Mouse (Mus musculus) right cerebral cortex, postnatal 25 days (tissue): ENCODE results near the gene Lamb1.

Experiments used
- DNase-seq: peaks from one replicate; pipeline ENCODE4 v3.0.0; 2022

Gene Lamb1

GRCm38 (mm10) chr12:31293361-31294142 lies 28.5 kb downstream of the Lamb1 start:
- DNase-seq: no peak

GRCm38 (mm10) chr12:31294526-31294925 lies 29.5 kb downstream of the Lamb1 start:
- no peak for DNase-seq

- no peak for DNase-seq
Measured at GRCm38 (mm10) chr12:31294996-31295395, 30.0 kb downstream of the Lamb1 start.

- no peak for DNase-seq
Measured at GRCm38 (mm10) chr12:31295505-31295904, 30.5 kb downstream of the Lamb1 start.

- DNase-seq: no peak
Measured at GRCm38 (mm10) chr12:31296097-31296496, 31.1 kb downstream of the Lamb1 start.

GRCm38 (mm10) chr12:31298122-31298521 lies 33.1 kb downstream of the Lamb1 start:
- no peak for DNase-seq

GRCm38 (mm10) chr12:31298530-31298929 lies 33.5 kb downstream of the Lamb1 start:
- DNase-seq: no peak

- DNase-seq: no peak
Measured at GRCm38 (mm10) chr12:31299126-31299525, 34.1 kb downstream of the Lamb1 start.

GRCm38 (mm10) chr12:31299676-31300197 lies 34.7 kb downstream of the Lamb1 start:
- DNase-seq: no peak

GRCm38 (mm10) chr12:31300276-31300675 lies 35.2 kb downstream of the Lamb1 start:
- no peak for DNase-seq

- no peak for DNase-seq
Measured at GRCm38 (mm10) chr12:31302266-31302665, 37.2 kb downstream of the Lamb1 start.

GRCm38 (mm10) chr12:31302766-31303511 lies 37.9 kb downstream of the Lamb1 start:
- DNase-seq: no peak

GRCm38 (mm10) chr12:31306075-31306675 lies 41.1 kb downstream of the Lamb1 start:
- no peak for DNase-seq

GRCm38 (mm10) chr12:31307011-31307410 lies 42.0 kb downstream of the Lamb1 start:
- no peak for DNase-seq

- no peak for DNase-seq
Measured at GRCm38 (mm10) chr12:31307756-31308155, 42.7 kb downstream of the Lamb1 start.

- no peak for DNase-seq
Measured at GRCm38 (mm10) chr12:31310687-31311086, 45.7 kb downstream of the Lamb1 start.

GRCm38 (mm10) chr12:31311671-31312265 lies 46.7 kb downstream of the Lamb1 start:
- no peak for DNase-seq

GRCm38 (mm10) chr12:31312281-31312680 lies 47.2 kb downstream of the Lamb1 start:
- DNase-seq: no peak

- no peak for DNase-seq
Measured at GRCm38 (mm10) chr12:31313136-31313535, 48.1 kb downstream of the Lamb1 start.

- DNase-seq: no peak
Measured at GRCm38 (mm10) chr12:31314310-31314709, 49.3 kb downstream of the Lamb1 start.

- no peak for DNase-seq
Measured at GRCm38 (mm10) chr12:31315961-31316360, 50.9 kb downstream of the Lamb1 start.

GRCm38 (mm10) chr12:31317670-31318408 lies 52.8 kb downstream of the Lamb1 start:
- DNase-seq: no peak
